Mouse (Mus musculus) heart, postnatal 0 days (tissue): ENCODE data around the gene A630023A22Rik. TPM values are rescaled to one million over a fixed set of nuclear protein-coding genes. Genes with fewer than 3 reads are reported as not detected.

ENCODE experiments used
- ATAC-seq: fragments of 200-750 bp; cut with Nextera tagmentation; 2 replicates; pipeline ENCODE4 v1.8.0; 2017; ENCODE audit warnings: low read depth, moderate number of reproducible peaks, moderate library complexity; ENCODE audit not compliant: insufficient read depth
- DNase-seq: peaks from one replicate; pipeline ENCODE4 v3.0.0-alpha.2; 2016; ENCODE audit warnings: low spot score
- H3K27ac ChIP-seq: fragments of 300-500 bp; sonication (generic); 2 replicates; pipeline ENCODE4 v1.5.1; 2014; ENCODE audit warnings: low read depth, mild to moderate bottlenecking
- H3K27me3 ChIP-seq: fragments of 300-500 bp; sonication (generic); 2 replicates; pipeline ENCODE4 v1.6.1; 2014; ENCODE audit warnings: low read length, mixed read lengths; ENCODE audit not compliant: control insufficient read depth, insufficient read depth
- H3K36me3 ChIP-seq: fragments of 300-500 bp; sonication (generic); replicated peaks from 2 replicates; pipeline ENCODE4 v1.6.1; 2014; ENCODE audit warnings: low read length, mixed read lengths; ENCODE audit not compliant: control insufficient read depth, insufficient read depth
- H3K4me1 ChIP-seq: fragments of 300-500 bp; sonication (generic); 2 replicates; pipeline ENCODE4 v1.6.1; 2014; ENCODE audit warnings: antibody characterized with exemption; ENCODE audit not compliant: control insufficient read depth, insufficient read depth
- H3K4me2 ChIP-seq: fragments of 300-500 bp; sonication (generic); 2 replicates; pipeline ENCODE4 v1.6.1; 2014; ENCODE audit warnings: low read depth, mild to moderate bottlenecking, low read length, moderate library complexity
- H3K4me3 ChIP-seq: fragments of 300-500 bp; sonication (generic); 2 replicates; pipeline ENCODE4 v1.5.1; 2014; ENCODE audit warnings: low read depth, low read length
- H3K9ac ChIP-seq: fragments of 300-500 bp; sonication (generic); replicated peaks from 2 replicates; pipeline ENCODE4 v1.6.1; 2014; ENCODE audit warnings: low read depth, low read length, mixed read lengths
- H3K9me3 ChIP-seq: fragments of 300-500 bp; sonication (generic); replicated peaks from 2 replicates; pipeline ENCODE4 v1.6.1; 2016; ENCODE audit warnings: low read length; ENCODE audit not compliant: control insufficient read depth
- CTCF ChIP-seq: IDR thresholded peaks from 2 replicates; pipeline ENCODE4 v1.5.1; 2016; ENCODE audit warnings: antibody characterized with exemption, control low read depth, low read depth
- EP300 ChIP-seq: IDR thresholded peaks from 2 replicates; pipeline ENCODE4 v1.6.1; 2016; ENCODE audit warnings: antibody characterized with exemption, low read depth
- WGBS: fragments of 180-500 bp; shearing (Covaris S2); extraction: QIAGEN DNeasy Blood & Tissue Kit; methylation state at CpG from one replicate; pipeline ENCODE4 v1.1.7; 2014; 5-methylcytosine and 5-hydroxymethylcytosine counted together
- polyA plus RNA-seq: library from polyadenylated mRNA; unstranded; fragments of >200 nt; fragmentation: Nextera tagmentation; extraction: Ambion mirVana; gene quantifications from 2 replicates; pipeline ENCODE4 v1.2.1, GENCODE M21; 2015
- total RNA-seq: library from RNA; depleted of rRNA; stranded (reverse); fragments of >200 nt; gene quantifications from 2 replicates; pipeline ENCODE4 v1.2.3, GENCODE M21; 2014; ENCODE audit warnings: low replicate concordance

A630023A22Rik gene
- total and polyA plus RNA-seq, 2 experiments from 2014 or later, result not detected

GRCm38 (mm10) chr14:34103855-34104254 is 1.3 kb upstream of the A630023A22Rik start:
- ATAC-seq, result no peak
- Histone ChIP-seq H3K4me2 (no peak overlapping the region), H3K9me3 (no peaks in the 10 kb centered on the region), H3K4me1 (no peaks in the 10 kb centered on the region), H3K9ac (no peak overlapping the region), H3K36me3 (no peaks in the 10 kb centered on the region), H3K4me3 (no peak overlapping the region), H3K27me3 (no peaks in the 10 kb centered on the region), H3K27ac (no peak overlapping the region)
- 44% methylated on average over 3 of the region's 3 CpGs for WGBS
- TF ChIP-seq EP300 (no peak), CTCF (no peak)
- DNase-seq, result no peak

- DNase-seq (no peak), ATAC-seq (no peak)
- Histone ChIP-seq H3K9me3 (no peaks in the 10 kb centered on the region), H3K4me2 (no peak overlapping the region), H3K9ac (no peak overlapping the region), H3K27ac (no peak overlapping the region), H3K4me1 (no peaks in the 10 kb centered on the region), H3K27me3 (no peaks in the 10 kb centered on the region), H3K4me3 (no peak overlapping the region), H3K36me3 (no peaks in the 10 kb centered on the region)
- 70% methylated on average over 5 of the region's 5 CpGs for WGBS
- TF ChIP-seq CTCF (no peak), EP300 (no peak)
Measured at GRCm38 (mm10) chr14:34096161-34096560, 6.4 kb downstream of the A630023A22Rik start.

- DNase-seq, result no peak
- Histone ChIP-seq H3K4me3 (no peak overlapping the region), H3K9ac (no peak overlapping the region), H3K4me2 (no peak overlapping the region), H3K9me3 (no peaks in the 10 kb centered on the region), H3K36me3 (no peaks in the 10 kb centered on the region), H3K4me1 (no peaks in the 10 kb centered on the region), H3K27me3 (no peaks in the 10 kb centered on the region), H3K27ac (no peak overlapping the region)
- 79% methylated on average over 1 of the region's 1 CpGs for WGBS
- TF ChIP-seq EP300 (no peak), CTCF (no peak)
- no peak for ATAC-seq
Measured at GRCm38 (mm10) chr14:34092856-34093255, 9.7 kb downstream of the A630023A22Rik start.

GRCm38 (mm10) chr14:34091475-34091874 is 11.1 kb downstream of the A630023A22Rik start:
- Histone ChIP-seq H3K9me3 (no peaks in the 10 kb centered on the region), H3K27ac (no peak overlapping the region), H3K4me1 (no peaks in the 10 kb centered on the region), H3K4me2 (no peak overlapping the region), H3K27me3 (no peaks in the 10 kb centered on the region), H3K4me3 (no peak overlapping the region), H3K36me3 (no peaks in the 10 kb centered on the region), H3K9ac (no peak overlapping the region)
- ATAC-seq (no peak), DNase-seq (no peak)
- TF ChIP-seq EP300 (no peak), CTCF (no peak)
- WGBS, result 73% methylated on average over 5 of the region's 5 CpGs

GRCm38 (mm10) chr14:34089796-34090195 is 12.8 kb downstream of the A630023A22Rik start:
- H3K9me3 ChIP-seq, result no peaks in the 10 kb centered on the region
- H3K9ac ChIP-seq, result no peak overlapping the region
- no peaks in the 10 kb centered on the region for H3K4me1 ChIP-seq
- ATAC-seq (no peak), DNase-seq (no peak)
- no peaks in the 10 kb centered on the region for H3K27me3 ChIP-seq
- no peaks in the 10 kb centered on the region for H3K36me3 ChIP-seq
- no peak for TF ChIP-seq EP300
- no peak for TF ChIP-seq CTCF
- no peak overlapping the region for H3K27ac ChIP-seq
- no peak overlapping the region for H3K4me2 ChIP-seq
- H3K4me3 ChIP-seq, result no peak overlapping the region
- 80% methylated on average over 8 of the region's 8 CpGs for WGBS

- DNase-seq, result no peak
- H3K9ac ChIP-seq, result no peak overlapping the region
Measured at GRCm38 (mm10) chr14:34087856-34088398, 14.6 kb downstream of the A630023A22Rik start.

More at GRCm38 (mm10) chr14:34087856-34088398, 14.6 kb downstream of the A630023A22Rik start:
- Histone ChIP-seq H3K4me1 (no peaks in the 10 kb centered on the region), H3K36me3 (no peaks in the 10 kb centered on the region), H3K27ac (no peak overlapping the region), H3K4me3 (no peak overlapping the region), H3K4me2 (no peak overlapping the region), H3K9me3 (no peaks in the 10 kb centered on the region), H3K27me3 (0 out of 2 replicates have a peak, but pooled peaks cover 4% of the 10 kb centered on the region)
- ATAC-seq, result no peak
- WGBS, result 64% methylated on average over 2 of the region's 2 CpGs
- TF ChIP-seq EP300 (no peak), CTCF (no peak)
